Mouse (Mus musculus): ENCODE data around the gene Klc4. TPM values are rescaled to one million over a fixed set of nuclear protein-coding genes. Genes with fewer than 3 reads are reported as not detected.

Klc4 gene
- total RNA-seq, 1 experiment: 17.8 TPM

DNA sequence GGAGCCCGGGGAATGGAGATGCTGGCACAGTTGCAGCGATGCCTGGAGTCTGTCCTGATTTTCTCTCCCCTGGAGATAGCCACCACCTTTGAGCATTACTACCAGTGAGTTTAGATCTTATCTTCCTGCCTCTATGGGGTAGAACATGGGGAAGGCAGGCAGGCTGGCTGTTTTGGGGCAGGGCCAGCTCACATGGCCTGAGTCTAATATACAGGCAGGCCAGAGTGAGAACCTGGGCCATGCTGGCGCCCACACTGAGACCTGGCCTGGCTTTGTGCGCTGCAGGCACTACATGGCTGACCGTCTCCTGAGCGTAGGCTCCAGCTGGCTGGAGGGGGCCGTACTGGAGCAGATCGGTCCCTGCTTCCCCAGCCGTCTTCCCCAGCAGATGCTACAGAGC lies 15.5 kb upstream of the Klc4 start:
- peaks cover 62% of the 10 kb centered on the region for H3K36me3 ChIP-seq (ENCODE audit: control insufficient read depth, insufficient read depth, low read length, poor library complexity, severe bottlenecking)
- in situ Hi-C loops (cut with MboI; ENCODE audit: low sequenced_read_pairs in 2 of 2, unreplicated experiment in 2 of 2): no loop called here
- no peak overlapping the region for H3K27ac ChIP-seq (ENCODE audit: insufficient read depth, low read depth, low read length, poor library complexity, severe bottlenecking)
- H3K9ac ChIP-seq (ENCODE audit: insufficient read depth, low read depth, low read length, poor library complexity, severe bottlenecking): no peak overlapping the region
- no peak overlapping the region for H3K4me3 ChIP-seq (ENCODE audit: insufficient read depth in 1 of 2, low read depth in 1 of 2, low read length in 2 of 2, poor library complexity in 1 of 2, severe bottlenecking in 1 of 2)
- peaks cover 0 to 8% of the 10 kb centered on the region in 2 experiments; a peak in 1 of 4 replicates for H3K4me1 ChIP-seq (ENCODE audit: control insufficient read depth in 2 of 2, insufficient read depth in 2 of 2, low read length in 2 of 2, poor library complexity in 1 of 2)
- H3K9me3 ChIP-seq (ENCODE audit: control insufficient read depth, insufficient read depth, low read depth, low read length): no peaks in the 10 kb centered on the region
- DNase-seq (ENCODE audit: low read depth, low spot score): no peak
- TF ChIP-seq CHD2 (IDR thresholded peaks at IDR 0.05; ENCODE audit: low read depth, low read length) (no peak), MAFK (IDR thresholded peaks at IDR 0.05; ENCODE audit: insufficient read depth, low read depth, low read length) (no peak), ZC3H11A (IDR thresholded peaks at IDR 0.05; ENCODE audit: borderline replicate concordance, low read depth, low read length) (no peak)

DNA sequence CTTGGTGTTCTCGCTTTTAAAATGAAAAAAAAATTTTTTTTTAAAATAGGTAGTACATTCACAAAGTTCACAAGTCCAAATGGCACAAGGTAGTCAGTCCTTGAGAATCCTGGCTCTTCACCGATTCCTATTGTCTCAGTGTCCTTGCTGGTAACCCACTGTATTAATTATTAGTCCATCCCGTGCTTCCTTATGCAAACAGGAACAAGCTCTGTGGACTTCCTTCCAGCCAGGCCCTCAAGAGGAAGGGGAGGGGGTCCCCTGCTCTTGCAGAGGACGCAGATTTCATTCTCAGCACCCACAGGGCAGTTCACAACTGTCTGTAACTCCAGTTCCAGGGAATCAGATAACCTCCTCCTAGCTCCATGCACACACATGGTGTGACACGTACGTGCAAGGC lies 10.2 kb upstream of the Klc4 start:
- H3K9ac ChIP-seq (ENCODE audit: insufficient read depth, low read depth, low read length, poor library complexity, severe bottlenecking): no peak overlapping the region
- no peak overlapping the region for H3K27ac ChIP-seq (ENCODE audit: insufficient read depth, low read depth, low read length, poor library complexity, severe bottlenecking)
- in situ Hi-C loops (cut with MboI; ENCODE audit: low sequenced_read_pairs in 2 of 2, unreplicated experiment in 2 of 2): no loop called here
- peaks cover 6 to 19% of the 10 kb centered on the region in 2 experiments; a peak in 3 of 4 replicates for H3K4me1 ChIP-seq (ENCODE audit: control insufficient read depth in 2 of 2, insufficient read depth in 2 of 2, low read length in 2 of 2, poor library complexity in 1 of 2)
- H3K36me3 ChIP-seq (ENCODE audit: control insufficient read depth, insufficient read depth, low read length, poor library complexity, severe bottlenecking): peaks cover 45% of the 10 kb centered on the region; the same call in 1 of the 2 replicates
- no peak for DNase-seq (ENCODE audit: low read depth, low spot score)
- no peaks in the 10 kb centered on the region for H3K9me3 ChIP-seq (ENCODE audit: control insufficient read depth, insufficient read depth, low read depth, low read length)
- no peak for TF ChIP-seq HCFC1 (IDR thresholded peaks at IDR 0.05; ENCODE audit: borderline replicate concordance, insufficient read depth, low read length)
- TF ChIP-seq ZNF384 (IDR thresholded peaks at IDR 0.05; ENCODE audit: low read depth, low read length): no peak
- no peak for TF ChIP-seq ZC3H11A (IDR thresholded peaks at IDR 0.05; ENCODE audit: borderline replicate concordance, low read depth, low read length)
- TF ChIP-seq CHD2 (IDR thresholded peaks at IDR 0.05; ENCODE audit: low read depth, low read length): no peak
- H3K4me3 ChIP-seq (ENCODE audit: insufficient read depth in 1 of 2, low read depth in 1 of 2, low read length in 2 of 2, poor library complexity in 1 of 2, severe bottlenecking in 1 of 2): no peak overlapping the region

DNA sequence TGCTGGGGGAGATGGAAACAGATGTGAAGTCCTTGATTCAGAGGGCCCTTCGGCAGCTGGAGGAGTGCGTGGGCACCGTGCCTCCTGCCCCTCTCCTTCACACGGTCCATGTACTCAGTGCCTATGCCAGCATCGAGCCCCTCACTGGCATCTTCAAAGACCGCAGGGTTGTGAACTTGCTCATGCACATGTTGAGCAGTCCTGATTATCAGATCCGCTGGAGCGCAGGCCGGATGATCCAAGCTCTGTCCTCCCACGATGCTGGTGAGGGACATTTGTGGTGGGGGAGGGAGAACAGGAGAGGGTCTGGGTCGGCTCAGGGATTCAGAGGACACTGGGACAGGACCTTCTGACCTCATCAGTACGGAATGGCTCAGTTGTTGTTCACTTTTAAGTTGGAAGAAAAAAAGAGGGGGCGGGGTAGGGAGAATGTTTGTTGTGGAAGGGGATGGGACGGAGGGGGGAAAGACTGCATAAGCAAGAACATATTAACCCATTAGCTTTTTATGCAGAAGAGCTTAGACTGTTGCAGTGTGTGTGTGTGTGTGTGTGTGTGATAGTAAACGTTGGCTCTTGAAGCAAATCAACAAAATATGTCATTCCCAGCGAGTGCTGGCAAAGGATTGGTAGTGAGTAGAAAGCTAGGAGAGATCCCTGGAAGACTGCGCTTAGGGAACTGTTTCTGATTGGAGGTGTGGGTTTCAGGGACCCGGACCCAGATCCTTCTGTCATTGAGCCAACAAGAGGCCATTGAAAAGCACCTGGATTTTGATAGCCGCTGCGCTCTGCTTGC lies 6.1 kb upstream of the Klc4 start:
- Histone ChIP-seq H3K9ac (ENCODE audit: insufficient read depth, low read depth, low read length, poor library complexity, severe bottlenecking) (peak overlapping the region; percentile 63; the same call in 1 of the 2 replicates), H3K36me3 (ENCODE audit: control insufficient read depth, insufficient read depth, low read length, poor library complexity, severe bottlenecking) (peaks cover 31% of the 10 kb centered on the region; the same call in 1 of the 2 replicates), H3K27ac (ENCODE audit: insufficient read depth, low read depth, low read length, poor library complexity, severe bottlenecking) (no peak overlapping the region), H3K9me3 (ENCODE audit: control insufficient read depth, insufficient read depth, low read depth, low read length) (no peaks in the 10 kb centered on the region), H3K4me3 (ENCODE audit: insufficient read depth in 1 of 2, low read depth in 1 of 2, low read length in 2 of 2, poor library complexity in 1 of 2, severe bottlenecking in 1 of 2) (peak overlapping the region in 1 of 2 experiments; percentile 67; a peak in 1 of 4 replicates), H3K4me1 (ENCODE audit: control insufficient read depth in 2 of 2, insufficient read depth in 2 of 2, low read length in 2 of 2, poor library complexity in 1 of 2) (peaks cover 8 to 13% of the 10 kb centered on the region in 2 experiments; a peak in 3 of 4 replicates)
- no peak for DNase-seq (ENCODE audit: low read depth, low spot score)
- in situ Hi-C loops (cut with MboI; ENCODE audit: low sequenced_read_pairs in 2 of 2, unreplicated experiment in 2 of 2): no loop called here
- no peak for TF ChIP-seq ZNF384 (IDR thresholded peaks at IDR 0.05; ENCODE audit: low read depth, low read length)
- no peak for TF ChIP-seq ZC3H11A (IDR thresholded peaks at IDR 0.05; ENCODE audit: borderline replicate concordance, low read depth, low read length)
- no peak for TF ChIP-seq CHD2 (IDR thresholded peaks at IDR 0.05; ENCODE audit: low read depth, low read length)
- TF ChIP-seq HCFC1 (IDR thresholded peaks at IDR 0.05; ENCODE audit: borderline replicate concordance, insufficient read depth, low read length): no peak
- no peak for TF ChIP-seq MAFK (IDR thresholded peaks at IDR 0.05; ENCODE audit: insufficient read depth, low read depth, low read length)

DNA sequence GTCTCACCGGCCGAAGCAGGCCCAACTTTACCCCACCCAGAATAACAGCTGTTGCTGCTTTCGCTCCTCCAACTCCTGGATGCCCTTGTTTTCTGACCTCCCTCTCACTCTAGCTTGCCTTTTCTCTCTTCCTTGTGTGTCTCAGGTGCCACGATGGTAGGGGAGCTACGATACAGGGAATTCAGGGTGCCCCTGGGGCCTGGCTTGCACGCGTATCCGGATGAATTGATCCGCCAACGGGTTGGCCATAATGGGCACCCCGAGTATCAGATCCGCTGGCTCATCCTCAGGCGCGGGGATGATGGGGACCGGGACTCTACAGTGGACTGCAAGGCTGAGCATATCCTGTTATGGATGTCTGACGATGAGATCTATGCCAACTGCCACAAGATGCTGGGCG lies 5.5 kb upstream of the Klc4 start:
- Histone ChIP-seq H3K9ac (ENCODE audit: insufficient read depth, low read depth, low read length, poor library complexity, severe bottlenecking) (peak overlapping the region; percentile 63), H3K4me1 (ENCODE audit: control insufficient read depth in 2 of 2, insufficient read depth in 2 of 2, low read length in 2 of 2, poor library complexity in 1 of 2) (peaks cover 10 to 15% of the 10 kb centered on the region in 2 experiments; a peak in 3 of 4 replicates), H3K36me3 (ENCODE audit: control insufficient read depth, insufficient read depth, low read length, poor library complexity, severe bottlenecking) (peaks cover 30% of the 10 kb centered on the region; the same call in 1 of the 2 replicates), H3K4me3 (ENCODE audit: insufficient read depth in 1 of 2, low read depth in 1 of 2, low read length in 2 of 2, poor library complexity in 1 of 2, severe bottlenecking in 1 of 2) (peak overlapping the region; percentile 67 to 82), H3K27ac (ENCODE audit: insufficient read depth, low read depth, low read length, poor library complexity, severe bottlenecking) (no peak overlapping the region), H3K9me3 (ENCODE audit: control insufficient read depth, insufficient read depth, low read depth, low read length) (no peaks in the 10 kb centered on the region)
- DNase-seq (ENCODE audit: low read depth, low spot score): no peak
- TF ChIP-seq ZNF384 (IDR thresholded peaks at IDR 0.05; ENCODE audit: low read depth, low read length) (no peak), ZC3H11A (IDR thresholded peaks at IDR 0.05; ENCODE audit: borderline replicate concordance, low read depth, low read length) (no peak), CHD2 (IDR thresholded peaks at IDR 0.05; ENCODE audit: low read depth, low read length) (no peak), MAFK (IDR thresholded peaks at IDR 0.05; ENCODE audit: insufficient read depth, low read depth, low read length) (no peak), HCFC1 (IDR thresholded peaks at IDR 0.05; ENCODE audit: borderline replicate concordance, insufficient read depth, low read length) (no peak)
- in situ Hi-C loops (cut with MboI; ENCODE audit: low sequenced_read_pairs in 2 of 2, unreplicated experiment in 2 of 2): no loop called here

All from ES-E14 (cell line).